In genomic region chr12:112830141-112830540, GRCm38 (mm10) we compare ENCODE assay signal across 8 mouse cellular contexts. TPM values are rescaled to one million over a fixed set of nuclear protein-coding genes. Genes with fewer than 3 reads are reported as not detected.
DNase-seq lines count a peak whose midpoint lies in the region; ATAC-seq and TF ChIP-seq lines count a peak whose summit lies in the region.

No protein-coding gene starts in this region.

- peak overlapping the region; percentile 98 for H3K4me3 ChIP-seq in megakaryocyte, embryonic 14.5 days (replicated peaks)
- H3K4me3 ChIP-seq in forebrain, embryonic 10.5 days: peak overlapping the region; percentile 97
- peak overlapping the region; percentile 79 for H3K4me3 ChIP-seq in limb, embryonic 12.5 days (replicated peaks)
- H3K4me3 ChIP-seq in small intestine, adult 2 months (ENCODE audit: low read depth, low read length): peak overlapping the region; percentile 93

- H3K9ac ChIP-seq in limb, embryonic 12.5 days (replicated peaks): peak overlapping the region; percentile 93

- H3K9me3 ChIP-seq in megakaryocyte, embryonic 14.5 days: no peaks in the 10 kb centered on the region
- no peaks in the 10 kb centered on the region for H3K9me3 ChIP-seq in forebrain, embryonic 10.5 days
- no peaks in the 10 kb centered on the region for H3K9me3 ChIP-seq in limb, embryonic 12.5 days

- WGBS in forebrain, embryonic 10.5 days: 44% methylated on average over 2 of the region's 2 CpGs
- WGBS in limb, embryonic 12.5 days: 39% methylated on average over 2 of the region's 2 CpGs
- WGBS in small intestine, adult 2 months: 17% methylated on average over 2 of the region's 2 CpGs

- TF ChIP-seq POLR2A in small intestine, adult 2 months (IDR thresholded peaks at IDR 0.05; ENCODE audit: low read depth, low read length): no peak

- H3K4me1 ChIP-seq in megakaryocyte, embryonic 14.5 days: peaks cover 57% of the 10 kb centered on the region
- H3K4me1 ChIP-seq in forebrain, embryonic 10.5 days: peaks cover 41% of the 10 kb centered on the region
- H3K4me1 ChIP-seq in limb, embryonic 12.5 days (replicated peaks): peaks cover 37% of the 10 kb centered on the region
- H3K4me1 ChIP-seq in small intestine, adult 2 months (ENCODE audit: control insufficient read depth, insufficient read depth, insufficient read length, low read length): peaks cover 5% of the 10 kb centered on the region; the same call in 1 of the 2 replicates

- H3K36me3 ChIP-seq in megakaryocyte, embryonic 14.5 days (replicated peaks; ENCODE audit: low read length): peaks cover 31% of the 10 kb centered on the region
- H3K36me3 ChIP-seq in forebrain, embryonic 10.5 days (replicated peaks): peaks cover 51% of the 10 kb centered on the region
- peaks cover 45% of the 10 kb centered on the region for H3K36me3 ChIP-seq in limb, embryonic 12.5 days
- peaks cover 6% of the 10 kb centered on the region; the same call in 1 of the 2 replicates for H3K36me3 ChIP-seq in small intestine, adult 2 months (ENCODE audit: control insufficient read depth, insufficient read depth, low read length)

- H3K27ac ChIP-seq in forebrain, embryonic 10.5 days: peak overlapping the region; percentile 99
- peak overlapping the region; percentile 73; the same call in 1 of the 2 replicates for H3K27ac ChIP-seq in limb, embryonic 12.5 days
- H3K27ac ChIP-seq in small intestine, adult 2 months (ENCODE audit: insufficient read depth, low read depth, low read length): peak overlapping the region; percentile 60; the same call in 1 of the 2 replicates

- DNase-seq in forebrain, embryonic 10.5 days (ENCODE audit: extremely low spot score, low spot score): no peak
- DNase-seq in gastrocnemius, postnatal 10 days: no peak
- DNase-seq in embryo, embryonic 11 days: no peak

- no peak for ATAC-seq in megakaryocyte, adult 5-6 weeks (ENCODE audit: poor library complexity, severe bottlenecking)
- no peak for ATAC-seq in limb, embryonic 12.5 days (ENCODE audit: insufficient number of reproducible peaks, insufficient read depth, low FRiP score, low TSS enrichment, low read depth)
- ATAC-seq in megakaryocyte-erythroid progenitor cell, adult 5-6 weeks (replicated peaks; ENCODE audit: low FRiP score, low TSS enrichment, poor library complexity, severe bottlenecking): no peak

- peaks cover 3% of the 10 kb centered on the region for H3K27me3 ChIP-seq in megakaryocyte, embryonic 14.5 days (replicated peaks)
- no peaks in the 10 kb centered on the region for H3K27me3 ChIP-seq in forebrain, embryonic 10.5 days (ENCODE audit: poor library complexity, severe bottlenecking)
- no peaks in the 10 kb centered on the region for H3K27me3 ChIP-seq in limb, embryonic 12.5 days
- H3K27me3 ChIP-seq in small intestine, adult 2 months (ENCODE audit: control insufficient read depth, insufficient read depth, low read length): no peaks in the 10 kb centered on the region

- TF ChIP-seq CTCF in small intestine, adult 2 months (IDR thresholded peaks at IDR 0.05; ENCODE audit: extremely low read depth, insufficient read length, insufficient replicate concordance, low read depth, low read length): no peak

- peak overlapping the region; percentile 60 for H3K4me2 ChIP-seq in limb, embryonic 12.5 days

RNA-seq across cellular contexts. Expression of gene Cdca4, which starts 0.9 kb away (rescaled TPM):
- 3.2 and 11.7 TPM in 2 replicates for polyA plus RNA-seq in megakaryocyte, embryonic 14.5 days (2012; ENCODE audit: insufficient read depth, low replicate concordance)
- total RNA-seq in megakaryocyte, adult 5-6 weeks (2015): 62.0 and 67.7 TPM in 2 replicates
- total RNA-seq in megakaryocyte, adult 5-6 weeks (2017): 48.9 and 57.9 TPM in 2 replicates
- 189 and 199 TPM in 2 replicates for polyA plus RNA-seq in forebrain, embryonic 10.5 days (2016; fragmentation: Nextera tagmentation; extraction: Ambion mirVana)
- polyA plus RNA-seq in limb, embryonic 12.5 days (2016; fragmentation: Nextera tagmentation; extraction: Ambion mirVana): 166 TPM in 2 replicates
- 8.0 and 15.8 TPM in 2 replicates for polyA plus RNA-seq in small intestine, adult 2 months (2012; rRNA removed)
- total RNA-seq in megakaryocyte-erythroid progenitor cell, adult 5-6 weeks (2014; fragmentation: Nextera tagmentation): 71.1 and 82.7 TPM in 2 replicates
- total RNA-seq in megakaryocyte-erythroid progenitor cell, adult 5-6 weeks (2017): 47.3 and 52.4 TPM in 2 replicates
- 10 to 100 TPM in 1 of 2 experiments, 1 to 10 TPM in 1; 9.4 to 12.0 TPM for total RNA-seq in gastrocnemius, postnatal 10 days (2021)

RNA-seq across cellular contexts. Expression of gene Clba1, which starts 21.4 kb away (rescaled TPM):
- 8.2 and 25.4 TPM in 2 replicates for polyA plus RNA-seq in megakaryocyte, embryonic 14.5 days (2012; ENCODE audit: insufficient read depth, low replicate concordance)
- 0.16 and 0.32 TPM in 2 replicates for total RNA-seq in megakaryocyte, adult 5-6 weeks (2015)
- total RNA-seq in megakaryocyte, adult 5-6 weeks (2017): 0.40 and 0.69 TPM in 2 replicates
- 11.3 and 12.3 TPM in 2 replicates for polyA plus RNA-seq in forebrain, embryonic 10.5 days (2016; fragmentation: Nextera tagmentation; extraction: Ambion mirVana)
- polyA plus RNA-seq in limb, embryonic 12.5 days (2016; fragmentation: Nextera tagmentation; extraction: Ambion mirVana): 9.2 and 9.3 TPM in 2 replicates
- polyA plus RNA-seq in small intestine, adult 2 months (2012; rRNA removed): 1.2 and 1.6 TPM in 2 replicates
- total RNA-seq in megakaryocyte-erythroid progenitor cell, adult 5-6 weeks (2014; fragmentation: Nextera tagmentation): 0.74 and 1.2 TPM in 2 replicates
- total RNA-seq in megakaryocyte-erythroid progenitor cell, adult 5-6 weeks (2017): 0.08 TPM in 1 of 2 replicates, not detected in the other
- total RNA-seq in gastrocnemius, postnatal 10 days (2021): 1 to 10 TPM in 1 of 2 experiments, under 1 TPM in 1; 0.75 to 1.7 TPM

RNA-seq across cellular contexts. Expression of gene Ahnak2, which starts 27.7 kb away (rescaled TPM):
- polyA plus RNA-seq in megakaryocyte, embryonic 14.5 days (2012; ENCODE audit: insufficient read depth, low replicate concordance): 3.3 TPM in 1 of 2 replicates, not detected in the other
- not detected in 2 replicates for total RNA-seq in megakaryocyte, adult 5-6 weeks (2015)
- 0.04 and 0.15 TPM in 2 replicates for total RNA-seq in megakaryocyte, adult 5-6 weeks (2017)
- polyA plus RNA-seq in forebrain, embryonic 10.5 days (2016; fragmentation: Nextera tagmentation; extraction: Ambion mirVana): 0.05 and 0.11 TPM in 2 replicates
- 0.23 and 0.26 TPM in 2 replicates for polyA plus RNA-seq in limb, embryonic 12.5 days (2016; fragmentation: Nextera tagmentation; extraction: Ambion mirVana)
- 1.4 and 2.1 TPM in 2 replicates for polyA plus RNA-seq in small intestine, adult 2 months (2012; rRNA removed)
- not detected in 2 replicates for total RNA-seq in megakaryocyte-erythroid progenitor cell, adult 5-6 weeks (2014; fragmentation: Nextera tagmentation)
- total RNA-seq in megakaryocyte-erythroid progenitor cell, adult 5-6 weeks (2017): not detected in 2 replicates
- total RNA-seq in gastrocnemius, postnatal 10 days (2021): 10 to 100 TPM; 12.2 to 18.6 TPM

RNA-seq across cellular contexts. Expression of gene Gpr132, which starts 37.9 kb away (rescaled TPM):
- 1.2 TPM in 1 of 2 replicates, not detected in the other for polyA plus RNA-seq in megakaryocyte, embryonic 14.5 days (2012; ENCODE audit: insufficient read depth, low replicate concordance)
- 20.0 and 25.8 TPM in 2 replicates for total RNA-seq in megakaryocyte, adult 5-6 weeks (2015)
- 7.6 and 10.7 TPM in 2 replicates for total RNA-seq in megakaryocyte, adult 5-6 weeks (2017)
- 0.06 and 0.07 TPM in 2 replicates for polyA plus RNA-seq in forebrain, embryonic 10.5 days (2016; fragmentation: Nextera tagmentation; extraction: Ambion mirVana)
- 0.08 TPM in 1 of 2 replicates, not detected in the other for polyA plus RNA-seq in limb, embryonic 12.5 days (2016; fragmentation: Nextera tagmentation; extraction: Ambion mirVana)
- polyA plus RNA-seq in small intestine, adult 2 months (2012; rRNA removed): 5.4 and 8.2 TPM in 2 replicates
- total RNA-seq in megakaryocyte-erythroid progenitor cell, adult 5-6 weeks (2014; fragmentation: Nextera tagmentation): 4.5 and 5.1 TPM in 2 replicates
- 3.1 and 4.2 TPM in 2 replicates for total RNA-seq in megakaryocyte-erythroid progenitor cell, adult 5-6 weeks (2017)
- total RNA-seq in gastrocnemius, postnatal 10 days (2021): under 1 TPM in 1 of 2 experiments, not detected in 1; 0.09 TPM
